Mouse (Mus musculus) thymus, postnatal 14 days (tissue): ENCODE measurements around the gene Nufip1.
"Not testable (repeated sequence)": the region's sequence is repeated elsewhere in the genome, so short reads cannot be mapped to it uniquely, and the experiment has no call there.

Experiments
- DNase-seq: peaks from one replicate; pipeline ENCODE4 v3.0.0; 2021

The Nufip1 gene

DNA sequence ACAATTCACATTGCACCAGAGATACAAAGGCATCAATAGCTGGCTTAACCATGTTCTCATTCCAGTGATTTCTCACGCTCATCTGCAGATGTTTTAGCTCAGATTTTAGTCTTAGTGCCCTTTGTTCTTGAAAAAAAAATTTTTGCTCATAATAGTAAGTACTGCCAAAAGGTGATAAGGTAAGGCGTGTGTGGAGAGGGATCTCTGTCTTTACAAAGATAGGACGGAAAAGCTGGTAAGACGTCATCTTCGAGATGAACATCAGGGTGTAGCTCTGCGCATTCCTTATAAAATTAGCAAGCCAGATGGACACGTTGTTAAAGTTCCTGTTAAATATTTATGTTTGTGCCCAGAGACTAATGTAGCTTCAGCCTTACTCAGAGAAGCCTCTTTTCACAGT, 35.2 kb downstream of the Nufip1 start:
- DNase-seq, result no peak

DNA sequence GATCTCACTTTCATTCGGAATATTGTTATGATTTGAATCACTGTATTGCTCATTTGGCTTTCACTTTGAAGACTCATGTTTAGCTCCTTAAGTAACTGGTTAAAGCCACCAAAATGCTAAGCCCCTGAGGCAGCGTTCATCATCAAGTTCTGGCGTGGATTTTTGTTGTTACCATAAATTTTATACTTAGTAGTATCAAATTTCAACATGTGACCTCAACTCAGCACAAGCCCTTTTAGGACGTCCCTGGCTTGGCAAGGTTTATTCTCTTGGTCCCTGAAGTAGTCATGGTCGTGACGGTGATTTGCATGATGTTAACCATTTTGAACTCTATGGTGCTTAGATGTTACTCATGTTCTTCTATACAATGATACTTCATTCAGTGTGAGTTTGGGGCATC, 36.4 kb downstream of the Nufip1 start:
- no peak for DNase-seq

GRCm38 (mm10) chr14:76148294-76148693, 37.6 kb downstream of the Nufip1 start:
- DNase-seq, result no peak

- DNase-seq, result no peak
Measured at GRCm38 (mm10) chr14:76149531-76150179, 39.0 kb downstream of the Nufip1 start.

DNA sequence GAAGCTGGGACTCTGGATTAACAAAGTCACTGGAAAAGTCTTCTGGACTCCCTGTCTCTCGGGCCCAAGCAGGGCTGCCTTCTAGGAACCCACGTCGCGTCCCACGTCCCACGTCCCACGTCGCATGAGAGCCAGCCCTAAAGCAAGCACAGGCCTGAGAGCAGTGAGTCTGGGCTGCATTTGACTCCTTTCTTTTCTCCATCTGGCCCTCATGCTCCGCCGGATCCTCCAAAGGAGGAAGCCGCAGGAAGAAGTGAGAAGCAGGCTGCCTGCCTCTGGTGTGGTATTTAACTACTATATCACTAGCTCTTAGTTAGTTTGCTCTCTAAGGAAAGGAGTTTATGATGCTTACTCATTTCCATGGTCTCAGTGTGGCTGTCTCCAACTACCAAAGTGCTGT, 39.8 kb downstream of the Nufip1 start:
- DNase-seq, result no peak

DNA sequence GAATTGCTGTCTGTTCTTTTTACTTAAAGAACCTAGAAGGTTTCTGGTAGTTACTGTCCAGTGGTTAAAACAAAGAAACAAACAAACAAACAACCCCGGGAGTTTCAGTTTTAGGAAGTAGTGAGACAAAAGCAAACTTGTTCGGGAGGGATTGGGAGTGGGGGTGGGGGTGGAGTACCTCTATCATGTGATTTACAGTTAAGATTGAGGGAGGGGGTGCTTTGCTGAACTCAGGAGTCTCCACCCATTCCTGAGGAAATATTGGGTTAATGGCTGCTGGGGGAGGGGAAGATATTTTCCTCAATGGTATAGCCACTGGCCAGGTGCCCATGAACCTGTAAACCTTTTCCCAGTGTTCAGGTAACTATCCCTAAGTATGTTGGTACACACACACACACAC, 40.3 kb downstream of the Nufip1 start:
- DNase-seq, result no peak

- DNase-seq, result no peak
Measured at GRCm38 (mm10) chr14:76151820-76152161, 41.1 kb downstream of the Nufip1 start.

DNA sequence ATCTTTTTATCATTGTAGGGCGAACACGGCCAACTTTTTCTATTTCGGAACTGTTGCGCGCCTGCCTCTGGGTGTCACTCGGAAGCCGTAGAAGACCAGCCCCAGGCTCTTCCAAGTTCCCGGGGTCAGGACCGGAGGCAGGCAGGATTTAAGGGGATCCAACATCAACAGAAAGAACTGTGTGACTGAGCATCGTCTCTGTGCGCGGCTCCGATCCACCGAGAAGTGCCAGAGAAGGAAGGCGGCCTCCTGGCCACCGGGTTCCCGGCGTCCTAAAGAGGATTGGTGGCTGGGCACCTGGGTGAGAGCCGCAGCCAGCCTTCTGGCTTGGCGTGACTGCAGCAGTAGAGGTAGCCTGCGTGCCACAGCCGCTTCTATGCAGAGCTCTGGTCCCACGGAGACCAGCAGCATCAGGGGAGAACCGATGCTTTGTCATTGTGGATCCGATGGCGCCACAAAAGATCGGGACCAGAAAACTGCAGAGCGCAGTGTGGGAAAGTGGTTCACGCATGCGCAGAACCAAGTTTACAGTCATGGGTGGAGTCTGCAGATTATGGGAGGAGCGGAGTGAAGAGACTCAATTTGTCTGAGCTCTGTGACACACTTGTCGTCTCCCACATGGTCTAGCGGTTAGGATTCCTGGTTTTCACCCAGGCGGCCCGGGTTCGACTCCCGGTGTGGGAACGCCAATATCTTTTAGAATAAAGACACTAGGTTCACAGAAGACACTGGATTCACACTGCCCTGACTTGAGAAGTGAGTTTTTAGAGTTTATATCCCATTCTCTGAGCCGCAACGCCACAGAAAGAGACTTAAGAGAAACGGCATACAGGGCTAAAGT, 41.7 kb downstream of the Nufip1 start:
- DNase-seq, result peak; percentile 93

- DNase-seq, result peak; percentile 42
Measured at GRCm38 (mm10) chr14:76153003-76153675, 42.4 kb downstream of the Nufip1 start.

DNA sequence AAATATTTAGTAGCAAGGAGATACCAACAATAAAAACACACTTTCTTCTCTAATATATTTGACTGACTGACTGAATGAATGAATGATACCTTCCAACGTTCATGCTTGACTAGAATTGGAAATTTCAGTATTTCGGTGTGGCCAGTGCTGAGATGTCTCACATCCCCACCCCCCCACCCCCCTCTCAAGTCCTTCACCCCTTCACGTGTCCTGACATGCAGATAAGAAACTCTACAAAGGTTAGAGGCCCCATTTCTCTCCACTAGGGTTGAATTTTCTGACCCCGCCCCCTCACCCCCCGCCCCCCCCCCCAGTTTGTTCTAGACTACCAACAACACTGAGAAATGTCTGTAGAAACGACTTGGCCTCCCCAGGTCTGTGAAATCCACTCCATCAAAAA, 43.1 kb downstream of the Nufip1 start:
- DNase-seq, result no peak

DNA sequence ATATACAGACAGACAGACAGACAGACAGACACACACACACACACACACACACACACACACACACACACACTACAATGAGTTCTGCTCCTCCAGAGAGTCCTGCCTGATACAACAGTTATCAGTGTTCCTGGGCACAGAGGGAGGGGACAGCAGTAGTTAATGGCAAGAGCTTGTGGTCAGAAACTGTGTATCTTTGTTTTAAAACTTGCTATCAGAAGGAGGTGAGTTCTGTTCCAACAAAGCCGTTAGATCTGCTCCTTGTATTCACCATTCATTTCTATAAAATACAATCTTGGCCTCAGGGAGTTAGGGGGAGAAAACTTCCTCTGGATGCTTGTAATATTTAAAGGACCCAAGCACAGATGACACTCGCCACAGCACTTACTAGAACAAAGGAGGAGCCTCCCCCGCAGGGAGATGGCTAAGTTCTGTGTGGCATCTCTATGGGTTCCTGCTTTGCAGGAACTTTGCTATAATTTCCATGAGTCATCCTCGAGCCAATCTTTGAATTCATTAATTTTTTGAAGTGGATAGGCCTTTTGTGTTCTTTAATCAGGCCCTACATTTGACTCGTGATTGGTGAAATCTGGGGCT, 47.6 kb downstream of the Nufip1 start:
- DNase-seq, result no peak

- not testable (repeated sequence) for DNase-seq
Measured at GRCm38 (mm10) chr14:76160580-76160979, 49.9 kb downstream of the Nufip1 start.

- no peak for DNase-seq
Measured at GRCm38 (mm10) chr14:76164236-76164635, 53.5 kb downstream of the Nufip1 start.

DNA sequence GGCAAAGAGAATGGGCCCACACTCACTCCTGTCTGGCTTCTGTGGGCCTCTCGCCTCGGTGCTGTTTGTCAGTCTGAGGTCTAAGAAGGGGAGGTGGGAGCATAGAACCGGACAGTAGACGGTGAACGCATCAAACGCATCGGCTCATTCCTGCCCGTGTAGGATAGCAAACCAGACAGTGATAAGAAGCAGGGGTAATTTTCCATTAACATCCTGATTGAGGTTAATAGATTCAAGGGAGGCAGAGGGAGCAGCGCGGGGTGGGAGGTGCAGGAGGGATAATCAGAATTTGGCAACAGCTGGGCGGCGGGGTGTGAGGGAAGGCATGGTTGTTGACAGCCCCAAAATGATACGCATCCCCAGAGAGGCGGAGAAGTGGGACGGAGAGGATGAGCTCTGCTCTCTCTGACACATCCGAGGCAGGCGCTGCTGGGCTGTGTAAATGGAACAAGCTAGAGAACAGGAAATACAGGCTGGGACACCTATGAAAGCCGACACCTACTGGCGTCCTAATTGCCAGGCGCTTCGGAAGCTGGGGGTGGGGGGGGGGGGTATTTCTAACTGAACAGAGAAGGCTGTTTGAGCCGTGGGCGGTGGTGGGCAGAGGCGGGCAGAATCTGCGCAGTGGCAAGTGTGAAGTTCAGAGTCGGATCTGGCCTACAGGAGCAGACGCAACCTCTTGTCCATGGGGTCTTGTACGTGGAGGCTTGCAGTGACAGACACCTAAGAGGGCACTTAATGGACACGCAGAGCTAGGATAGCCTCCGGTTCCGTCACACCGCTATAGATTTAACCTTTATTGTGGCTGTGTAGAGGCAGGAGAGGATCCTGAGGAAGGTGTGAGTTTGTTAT, 54.4 kb downstream of the Nufip1 start:
- DNase-seq, result peak; percentile 26

DNA sequence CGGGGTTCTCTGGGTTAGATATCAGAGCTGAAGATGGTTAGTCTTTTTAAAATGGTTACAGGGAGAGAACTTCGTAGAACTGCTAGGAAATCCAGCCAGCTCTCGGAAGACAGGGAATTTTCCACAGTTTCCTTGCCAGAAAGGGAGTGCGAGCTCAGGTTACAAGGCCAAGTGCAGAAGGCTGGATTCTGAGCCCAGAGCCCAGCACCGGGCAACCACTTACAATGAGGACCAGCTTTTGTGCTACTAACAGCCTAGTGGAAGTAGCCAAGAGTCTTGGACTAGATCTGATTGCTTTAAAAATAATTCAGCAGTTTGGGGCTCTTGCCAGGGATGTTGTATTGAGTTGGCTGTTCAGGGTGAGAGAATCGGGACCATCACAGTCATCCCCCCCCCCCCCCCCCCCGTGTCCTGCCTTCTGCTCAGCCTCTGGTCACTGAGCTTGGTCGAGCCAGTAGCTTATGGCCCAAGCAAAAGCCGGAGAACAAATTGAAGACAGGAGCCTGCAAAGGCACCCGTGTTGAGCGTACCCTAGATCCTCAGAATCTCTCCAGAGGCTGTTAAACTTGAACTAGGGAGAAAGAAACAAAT, 59.3 kb downstream of the Nufip1 start:
- no peak for DNase-seq

GRCm38 (mm10) chr14:76171285-76171684, 60.6 kb downstream of the Nufip1 start:
- no peak for DNase-seq

DNA sequence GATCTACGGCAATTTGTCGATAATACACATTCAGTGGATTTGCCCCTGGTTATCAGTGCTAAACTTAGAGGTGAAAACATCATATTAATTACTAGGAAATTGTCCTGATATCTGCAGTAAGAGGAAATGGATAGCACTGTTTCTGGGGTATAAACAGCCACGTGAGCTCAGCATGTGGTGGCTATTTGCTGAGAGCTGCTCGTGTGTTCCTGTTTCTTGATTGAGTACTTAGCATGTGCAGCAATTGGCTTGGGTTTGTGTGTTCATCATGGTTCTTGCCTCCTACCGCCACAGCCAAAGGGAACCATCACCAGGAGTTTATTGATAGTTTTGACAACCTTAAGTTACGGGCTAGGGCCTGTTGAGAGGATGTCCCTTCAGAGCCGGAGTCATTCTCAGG, 63.6 kb downstream of the Nufip1 start:
- no peak for DNase-seq

GRCm38 (mm10) chr14:76175808-76176207, 65.1 kb downstream of the Nufip1 start:
- DNase-seq, result no peak

GRCm38 (mm10) chr14:76177230-76177629, 66.5 kb downstream of the Nufip1 start:
- no peak for DNase-seq

DNA sequence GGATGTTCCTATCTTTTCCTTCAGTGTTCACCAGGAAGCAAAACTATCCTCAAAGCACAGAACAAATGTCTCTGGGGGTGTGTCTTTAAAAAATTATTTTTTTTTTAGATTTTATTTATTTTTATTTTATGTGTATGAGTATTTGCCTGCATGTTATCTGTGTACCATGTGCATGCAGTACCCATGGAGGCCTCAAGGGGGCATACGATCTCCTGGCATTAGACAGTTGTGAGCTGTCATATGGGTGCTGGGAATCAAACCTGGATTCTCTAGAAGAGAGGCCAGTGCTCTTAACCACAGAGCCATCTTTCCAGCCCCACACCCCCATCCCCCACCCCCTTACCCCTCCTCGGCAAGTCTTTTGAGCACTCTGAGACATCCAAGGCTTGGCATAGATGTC, 67.8 kb downstream of the Nufip1 start:
- DNase-seq, result peak; percentile 37

DNA sequence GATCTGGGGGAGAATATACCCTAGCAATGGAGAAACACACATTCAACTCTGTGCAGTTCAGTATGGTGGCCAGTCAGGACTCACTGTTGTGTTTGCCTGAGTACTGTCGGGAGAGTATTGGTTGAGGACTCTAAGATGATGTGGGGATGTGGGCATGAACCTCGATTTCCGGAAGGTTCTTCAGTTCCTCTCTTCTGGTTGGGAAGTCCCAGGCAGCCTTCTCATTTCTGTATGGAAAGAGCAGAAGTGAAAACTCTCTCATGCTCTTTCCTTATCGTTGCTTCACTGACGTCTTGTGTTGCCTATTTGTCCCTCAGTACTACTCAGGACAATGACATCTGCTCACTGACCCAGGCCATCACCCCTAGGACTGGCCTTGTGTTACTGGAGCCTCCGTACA, 68.7 kb downstream of the Nufip1 start:
- no peak for DNase-seq

DNA sequence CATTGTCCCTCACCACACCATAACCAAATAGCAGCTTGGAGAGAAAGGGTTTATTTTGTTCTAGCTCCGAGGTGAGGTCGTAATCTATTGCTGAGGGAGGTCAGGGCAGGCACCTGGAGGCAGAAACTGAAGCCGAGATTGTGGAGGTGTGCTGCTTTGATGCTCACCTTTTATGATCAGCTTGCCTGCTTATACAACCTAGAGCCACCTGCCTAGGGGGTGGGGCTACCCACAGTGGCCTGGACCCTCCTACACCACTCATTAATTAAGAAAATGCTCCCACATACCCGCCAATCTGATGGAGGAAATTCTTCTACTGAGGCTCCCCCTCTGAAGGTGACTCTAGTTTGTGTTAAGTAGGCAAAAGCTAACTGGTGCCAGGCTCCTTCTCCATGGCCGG, 74.7 kb downstream of the Nufip1 start:
- no peak for DNase-seq
